Mouse (Mus musculus): ENCODE measurements around the gene Plch1. TPM values are rescaled to one million over a fixed set of nuclear protein-coding genes. Genes with fewer than 3 reads are reported as not detected.

Plch1 gene
- total and polyA plus RNA-seq, 3 experiments: 0.38 TPM; not detected in 2

GRCm38 (mm10) chr3:63905241-63905640 is 6.0 kb upstream of the Plch1 start:
- Histone ChIP-seq H3K4me3 (ENCODE audit: low read depth, low read length) (no peak overlapping the region), H3K36me3 (replicated peaks) (no peaks in the 10 kb centered on the region), H3K4me1 (ENCODE audit: insufficient read depth, low read depth, low read length) (no peaks in the 10 kb centered on the region), H3K27me3 (ENCODE audit: insufficient read depth, low read length) (peaks cover 14% of the 10 kb centered on the region), H3K9me3 (replicated peaks) (no peaks in the 10 kb centered on the region)
- DNase-seq (ENCODE audit: low spot score) (no peak), ATAC-seq (ENCODE audit: extremely low read depth, insufficient number of reproducible peaks, low FRiP score, poor library complexity, severe bottlenecking) (no peak)
- TF ChIP-seq POLR2AphosphoS5 (IDR thresholded peaks at IDR 0.05; ENCODE audit: insufficient replicate concordance, low read depth, low read length): no peak
- TF ChIP-seq CTCF (IDR thresholded peaks at IDR 0.05; ENCODE audit: low read depth, low read length): no peak
- TF ChIP-seq GATA2 (IDR thresholded peaks at IDR 0.05; ENCODE audit: borderline replicate concordance, low read depth, low read length): no peak
- TF ChIP-seq GATA1 (IDR thresholded peaks at IDR 0.05; ENCODE audit: borderline replicate concordance, low read length): no peak
- TF ChIP-seq TAL1 (conservative IDR thresholded peaks at IDR 0.05; ENCODE audit: low read depth, low read length): no peak

GRCm38 (mm10) chr3:63904157-63904556 is 4.9 kb upstream of the Plch1 start:
- no peaks in the 10 kb centered on the region for H3K36me3 ChIP-seq (replicated peaks)
- DNase-seq (ENCODE audit: low spot score) (no peak), ATAC-seq (ENCODE audit: extremely low read depth, insufficient number of reproducible peaks, low FRiP score, poor library complexity, severe bottlenecking) (no peak)
- H3K9me3 ChIP-seq (replicated peaks): no peaks in the 10 kb centered on the region
- H3K4me3 ChIP-seq (ENCODE audit: low read depth, low read length): no peak overlapping the region
- no peak for TF ChIP-seq GATA1 (IDR thresholded peaks at IDR 0.05; ENCODE audit: borderline replicate concordance, low read length)
- no peak for TF ChIP-seq CTCF (IDR thresholded peaks at IDR 0.05; ENCODE audit: low read depth, low read length)
- TF ChIP-seq TAL1 (conservative IDR thresholded peaks at IDR 0.05; ENCODE audit: low read depth, low read length): no peak
- TF ChIP-seq GATA2 (IDR thresholded peaks at IDR 0.05; ENCODE audit: borderline replicate concordance, low read depth, low read length): no peak
- TF ChIP-seq POLR2AphosphoS5 (IDR thresholded peaks at IDR 0.05; ENCODE audit: insufficient replicate concordance, low read depth, low read length): no peak
- H3K4me1 ChIP-seq (ENCODE audit: insufficient read depth, low read depth, low read length): no peaks in the 10 kb centered on the region
- H3K27me3 ChIP-seq (ENCODE audit: insufficient read depth, low read length): peaks cover 22% of the 10 kb centered on the region

- no peak for ATAC-seq (ENCODE audit: extremely low read depth, insufficient number of reproducible peaks, low FRiP score, poor library complexity, severe bottlenecking)
- TF ChIP-seq GATA2 (IDR thresholded peaks at IDR 0.05; ENCODE audit: borderline replicate concordance, low read depth, low read length) (no peak), POLR2AphosphoS5 (IDR thresholded peaks at IDR 0.05; ENCODE audit: insufficient replicate concordance, low read depth, low read length) (no peak), TAL1 (conservative IDR thresholded peaks at IDR 0.05; ENCODE audit: low read depth, low read length) (no peak), CTCF (IDR thresholded peaks at IDR 0.05; ENCODE audit: low read depth, low read length) (no peak), GATA1 (IDR thresholded peaks at IDR 0.05; ENCODE audit: borderline replicate concordance, low read length) (no peak)
- no peak overlapping the region for H3K4me3 ChIP-seq (ENCODE audit: low read depth, low read length)
These were observed 824 bp upstream of the Plch1 start for GRCm38 (mm10) chr3:63900021-63900571.

GRCm38 (mm10) chr3:63898581-63899308 is 527 bp downstream of the Plch1 start:
- no peak overlapping the region for H3K4me3 ChIP-seq (ENCODE audit: low read depth, low read length)
- ATAC-seq (ENCODE audit: extremely low read depth, insufficient number of reproducible peaks, low FRiP score, poor library complexity, severe bottlenecking): no peak
- TF ChIP-seq POLR2AphosphoS5 (IDR thresholded peaks at IDR 0.05; ENCODE audit: insufficient replicate concordance, low read depth, low read length) (no peak), GATA2 (IDR thresholded peaks at IDR 0.05; ENCODE audit: borderline replicate concordance, low read depth, low read length) (no peak), GATA1 (IDR thresholded peaks at IDR 0.05; ENCODE audit: borderline replicate concordance, low read length) (no peak), TAL1 (conservative IDR thresholded peaks at IDR 0.05; ENCODE audit: low read depth, low read length) (no peak), CTCF (IDR thresholded peaks at IDR 0.05; ENCODE audit: low read depth, low read length) (no peak)

More at GRCm38 (mm10) chr3:63900021-63900571, 824 bp upstream of the Plch1 start:
- H3K4me1 ChIP-seq (ENCODE audit: insufficient read depth, low read depth, low read length): no peaks in the 10 kb centered on the region
- H3K9me3 ChIP-seq (replicated peaks): no peaks in the 10 kb centered on the region
- H3K27me3 ChIP-seq (ENCODE audit: insufficient read depth, low read length): peaks cover 23% of the 10 kb centered on the region
- DNase-seq (ENCODE audit: low spot score): no peak
- no peaks in the 10 kb centered on the region for H3K36me3 ChIP-seq (replicated peaks)

GRCm38 (mm10) chr3:63897177-63897576 is 2.1 kb downstream of the Plch1 start:
- no peaks in the 10 kb centered on the region for H3K9me3 ChIP-seq (replicated peaks)
- DNase-seq (ENCODE audit: low spot score): no peak
- TF ChIP-seq CTCF (IDR thresholded peaks at IDR 0.05; ENCODE audit: low read depth, low read length) (no peak), POLR2AphosphoS5 (IDR thresholded peaks at IDR 0.05; ENCODE audit: insufficient replicate concordance, low read depth, low read length) (no peak)
- H3K4me1 ChIP-seq (ENCODE audit: insufficient read depth, low read depth, low read length): no peaks in the 10 kb centered on the region
- H3K36me3 ChIP-seq (replicated peaks): no peaks in the 10 kb centered on the region
- peaks cover 23% of the 10 kb centered on the region for H3K27me3 ChIP-seq (ENCODE audit: insufficient read depth, low read length)
- H3K4me3 ChIP-seq (ENCODE audit: low read depth, low read length): no peak overlapping the region
- no peak for ATAC-seq (ENCODE audit: extremely low read depth, insufficient number of reproducible peaks, low FRiP score, poor library complexity, severe bottlenecking)

More at GRCm38 (mm10) chr3:63898581-63899308, 527 bp downstream of the Plch1 start:
- Histone ChIP-seq H3K36me3 (replicated peaks) (no peaks in the 10 kb centered on the region), H3K4me1 (ENCODE audit: insufficient read depth, low read depth, low read length) (no peaks in the 10 kb centered on the region), H3K9me3 (replicated peaks) (no peaks in the 10 kb centered on the region), H3K27me3 (ENCODE audit: insufficient read depth, low read length) (peaks cover 23% of the 10 kb centered on the region)
- no peak for DNase-seq (ENCODE audit: low spot score)

- no peak for TF ChIP-seq POLR2AphosphoS5 (IDR thresholded peaks at IDR 0.05; ENCODE audit: insufficient replicate concordance, low read depth, low read length)
- no peak for TF ChIP-seq TAL1 (conservative IDR thresholded peaks at IDR 0.05; ENCODE audit: low read depth, low read length)
- no peak for TF ChIP-seq GATA2 (IDR thresholded peaks at IDR 0.05; ENCODE audit: borderline replicate concordance, low read depth, low read length)
These were observed 3.0 kb downstream of the Plch1 start for GRCm38 (mm10) chr3:63896303-63896702.

More at GRCm38 (mm10) chr3:63896303-63896702, 3.0 kb downstream of the Plch1 start:
- Histone ChIP-seq H3K4me1 (ENCODE audit: insufficient read depth, low read depth, low read length) (no peaks in the 10 kb centered on the region), H3K36me3 (replicated peaks) (no peaks in the 10 kb centered on the region), H3K4me3 (ENCODE audit: low read depth, low read length) (no peak overlapping the region), H3K9me3 (replicated peaks) (no peaks in the 10 kb centered on the region), H3K27me3 (ENCODE audit: insufficient read depth, low read length) (peaks cover 21% of the 10 kb centered on the region)
- DNase-seq (ENCODE audit: low spot score) (no peak), ATAC-seq (ENCODE audit: extremely low read depth, insufficient number of reproducible peaks, low FRiP score, poor library complexity, severe bottlenecking) (no peak)

Measured in G1E (cell line).